Mouse (Mus musculus) embryo, embryonic 11.5 days (tissue): Measurements from ENCODE around the gene Sun5.
A peak's percentile ranks its signal among the peaks of the same experiment; 100 is the strongest.
"Not testable (repeated sequence)": the region's sequence is repeated elsewhere in the genome, so short reads cannot be mapped to it uniquely, and the experiment has no call there.

Experiments used
- DNase-seq: peaks from one replicate; pipeline ENCODE4 v3.0.0-alpha.2; 2012; ENCODE audit warnings: low read depth, low spot score

Gene Sun5

DNA sequence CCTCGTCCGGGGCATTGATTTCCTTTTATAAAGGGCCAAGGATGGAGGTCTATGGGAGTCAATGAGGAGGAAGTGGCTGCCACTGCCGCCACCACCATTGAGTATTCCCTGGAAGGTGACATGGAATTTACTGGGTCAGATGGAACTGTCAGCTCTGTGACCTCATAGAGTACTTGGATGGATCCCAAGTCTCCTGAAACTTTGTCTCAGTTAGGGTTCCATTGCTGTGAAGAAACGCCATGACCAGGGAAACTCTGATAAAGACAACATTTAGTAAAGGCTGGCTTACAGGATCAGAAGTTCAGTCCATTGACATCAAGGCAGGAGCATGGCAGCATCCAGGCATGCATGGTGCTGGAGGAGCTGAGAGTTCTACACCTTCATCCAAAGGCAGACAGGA is at the start of gene Sun5:
Gene Sun5 (minus strand): TSS at position 101 of the 400 bp plus-strand sequence.
- no peak for DNase-seq

- DNase-seq: no peak
Measured at GRCm38 (mm10) chr2:153917930-153918329, 47.0 kb upstream of the Sun5 start, which contains the start of gene Bpifb3. TSS of gene Bpifb3 (plus strand) at chr2:153918230.

DNA sequence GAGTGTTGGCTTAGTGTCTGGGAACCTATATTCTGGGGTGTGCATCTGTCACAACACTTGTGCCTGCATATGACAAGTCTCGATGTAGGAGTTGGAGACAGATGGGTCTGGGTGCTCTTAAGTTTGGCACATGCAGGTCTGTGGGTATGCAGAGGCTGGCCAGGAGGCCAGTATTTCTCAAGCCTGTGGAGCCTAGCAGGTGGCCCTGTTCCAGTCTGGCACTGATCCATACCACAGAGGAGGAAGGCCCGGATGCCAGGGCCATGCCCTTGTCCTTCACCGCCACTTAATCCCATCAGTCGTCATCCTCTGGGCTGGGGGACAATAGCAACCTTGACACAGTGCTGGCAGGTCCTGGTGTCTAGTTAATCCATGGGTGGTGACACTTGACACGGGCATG is 43.3 kb upstream of the Sun5 start:
- DNase-seq: no peak

DNA sequence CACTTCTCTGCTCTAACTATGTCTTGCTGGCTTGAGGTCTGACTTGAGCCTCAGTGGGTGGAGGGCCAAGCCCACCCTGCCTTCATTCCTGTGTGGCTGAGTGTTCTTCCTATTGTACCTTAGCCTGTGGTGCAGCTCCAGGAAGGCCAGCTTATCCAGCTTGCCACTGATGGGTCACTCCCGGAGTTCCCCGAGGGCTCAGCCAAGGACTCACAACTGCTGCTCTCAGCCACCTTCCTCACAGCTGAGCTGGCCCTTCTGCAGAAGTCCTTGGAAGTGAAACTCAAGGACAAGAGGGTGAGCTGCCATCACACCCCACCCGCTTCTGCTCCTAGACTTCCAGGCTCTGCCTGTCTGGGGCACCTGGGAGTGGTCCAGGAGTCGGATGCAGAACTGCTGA is 35.7 kb upstream of the Sun5 start:
- DNase-seq: no peak

DNA sequence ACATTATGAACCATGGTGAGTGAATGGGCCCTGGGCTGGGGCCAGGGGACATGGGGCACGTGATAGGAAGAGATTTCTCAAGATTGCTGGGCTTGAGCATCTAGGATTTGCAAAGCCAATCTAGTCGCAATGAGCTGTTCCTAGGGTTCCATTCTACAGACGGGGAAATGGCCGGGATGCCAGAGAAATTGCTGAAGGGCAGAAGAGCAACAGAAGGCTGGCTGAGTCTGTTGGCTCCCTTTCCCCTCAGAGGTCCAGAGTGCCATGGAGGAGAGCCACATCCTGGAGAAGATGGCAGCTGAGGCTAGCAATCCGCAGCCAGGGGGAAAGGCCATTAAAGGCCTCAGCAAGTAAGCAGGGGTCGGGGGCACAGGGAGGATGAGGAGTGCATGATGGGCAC is 31.8 kb upstream of the Sun5 start:
- no peak for DNase-seq

DNA sequence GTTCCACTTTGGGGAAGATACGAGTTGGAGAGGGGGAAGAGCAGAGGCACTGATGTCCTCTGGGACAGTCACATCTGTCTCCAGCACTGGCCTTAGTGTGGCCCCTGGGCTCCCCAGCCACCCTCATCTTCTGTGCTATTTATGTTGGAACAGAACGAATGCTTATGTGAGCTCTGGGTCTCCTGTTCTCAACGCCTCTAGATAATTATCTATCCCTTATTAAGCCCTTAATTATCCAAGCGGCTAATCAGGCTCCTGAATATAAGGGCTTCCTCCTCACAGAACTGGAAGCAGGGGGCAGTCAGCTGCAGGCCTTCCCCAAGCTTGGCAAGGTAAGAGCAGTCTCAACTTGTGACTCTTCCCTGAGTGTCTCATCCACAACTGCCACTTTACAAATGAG is 29.2 kb upstream of the Sun5 start, which contains the start of gene Bpifb6:
Gene Bpifb6 (plus strand): TSS at position 301 of the 400 bp plus-strand sequence.
- no peak for DNase-seq

GRCm38 (mm10) chr2:153899111-153899510 is 28.2 kb upstream of the Sun5 start:
- DNase-seq: no peak

- DNase-seq: no peak
Measured at GRCm38 (mm10) chr2:153874745-153875144, 3.9 kb upstream of the Sun5 start, which contains the start of gene Bpifb2. TSS of gene Bpifb2 (plus strand) at chr2:153875045.

DNA sequence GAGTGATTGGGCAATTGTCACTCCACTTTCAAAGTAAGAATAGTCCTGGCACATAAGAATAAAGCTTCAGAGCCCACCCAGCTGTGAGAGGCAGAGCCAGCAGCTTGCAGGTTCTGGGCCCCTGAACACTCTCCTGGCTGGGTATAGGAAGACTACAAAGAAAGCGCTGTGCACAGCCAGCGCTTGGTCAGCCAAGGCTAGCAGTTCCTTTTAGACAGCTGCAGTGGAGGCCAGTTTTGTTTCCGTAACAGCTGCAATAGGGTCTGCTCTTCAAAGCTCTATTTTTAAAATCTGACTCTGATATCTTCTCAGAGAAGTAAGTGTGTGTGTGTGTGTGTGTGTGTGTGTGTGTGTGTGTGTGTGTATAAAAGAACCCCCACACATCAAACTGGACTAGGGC is 8.9 kb downstream of the Sun5 start:
- no peak for DNase-seq

DNA sequence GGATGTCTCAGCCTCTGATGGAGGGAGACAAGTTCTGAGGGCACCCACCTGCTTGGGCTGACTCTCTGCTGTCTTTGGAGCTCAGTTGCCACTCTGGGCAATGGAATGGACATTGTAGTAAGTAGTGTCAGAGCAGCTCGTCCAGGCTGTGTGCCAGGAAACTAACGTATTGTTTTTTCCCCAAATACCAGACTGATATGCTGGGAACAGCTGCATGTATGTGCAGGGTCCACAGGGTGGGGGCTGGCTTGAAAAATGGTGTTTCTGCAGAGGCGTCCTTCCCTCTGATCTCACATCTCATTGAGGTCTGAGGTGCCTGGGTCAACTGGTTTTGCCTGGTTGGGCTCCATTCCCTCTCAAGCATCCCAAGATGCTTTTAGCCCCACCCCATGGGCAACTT is 10.2 kb downstream of the Sun5 start:
- no peak for DNase-seq

GRCm38 (mm10) chr2:153860315-153860714 is 10.6 kb downstream of the Sun5 start:
- DNase-seq: no peak

DNA sequence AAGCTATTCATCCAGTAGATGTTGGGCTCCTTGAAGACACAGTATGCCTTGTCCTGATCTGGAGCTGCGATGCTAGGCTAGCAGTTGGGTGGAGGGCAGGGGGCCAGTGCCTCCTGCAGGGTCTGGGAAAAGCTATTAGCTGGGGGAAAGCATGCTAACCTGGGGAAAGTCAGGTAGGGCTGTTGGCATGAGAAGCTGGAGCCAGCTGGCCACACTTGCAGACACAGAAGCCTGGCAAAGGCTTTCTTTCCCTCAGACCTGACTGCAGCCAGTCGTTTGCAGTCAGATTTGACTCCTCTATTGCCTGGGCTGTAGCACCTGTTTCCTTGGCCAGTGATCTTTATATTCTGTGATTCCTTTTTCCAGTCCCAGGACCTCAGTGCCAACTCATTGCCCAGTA is 11.3 kb downstream of the Sun5 start:
- DNase-seq: no peak

DNA sequence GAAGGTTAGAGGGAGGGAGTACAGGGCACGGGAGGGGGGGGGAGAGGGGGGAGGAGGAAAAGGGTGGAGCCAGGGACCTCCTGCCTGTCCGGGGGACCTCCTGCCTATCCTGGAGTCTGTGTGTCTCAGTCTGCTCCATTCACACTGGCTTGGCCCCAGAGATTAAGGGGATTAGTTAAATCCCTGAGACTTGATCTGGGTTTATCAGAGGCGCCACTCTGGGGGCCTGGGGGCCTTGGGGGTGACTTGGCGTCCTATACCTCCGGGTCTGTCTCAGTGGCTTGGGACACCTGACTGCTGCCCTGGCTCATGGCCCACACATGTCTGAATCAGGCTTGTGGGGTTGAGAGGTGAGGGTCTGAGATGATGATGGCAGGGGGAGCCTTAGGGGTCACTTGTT is 17.3 kb downstream of the Sun5 start:
- no peak for DNase-seq

GRCm38 (mm10) chr2:153851030-153851360 is 19.9 kb downstream of the Sun5 start:
- DNase-seq: peak; percentile 19

- DNase-seq: no peak
Measured at GRCm38 (mm10) chr2:153850351-153851029, 20.4 kb downstream of the Sun5 start.

DNA sequence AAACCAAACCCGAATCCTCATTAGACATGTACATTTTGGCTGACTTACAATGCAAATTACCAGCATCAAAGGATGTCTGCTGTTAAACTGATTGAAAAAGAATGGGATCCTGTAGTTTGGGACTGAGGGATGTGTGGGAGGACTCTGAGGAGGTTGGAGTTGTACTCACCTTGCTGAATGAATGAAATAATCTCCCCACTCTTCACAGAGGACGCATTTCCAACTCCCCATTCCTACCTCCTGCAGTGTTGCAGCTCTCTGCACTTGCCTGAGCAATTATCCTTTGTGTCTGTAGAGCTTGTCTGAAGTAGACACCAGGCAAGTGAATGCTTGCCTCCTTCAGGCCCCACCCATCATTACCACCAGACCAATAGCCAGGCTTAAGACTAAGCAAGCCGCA is 22.5 kb downstream of the Sun5 start:
- DNase-seq: no peak

DNA sequence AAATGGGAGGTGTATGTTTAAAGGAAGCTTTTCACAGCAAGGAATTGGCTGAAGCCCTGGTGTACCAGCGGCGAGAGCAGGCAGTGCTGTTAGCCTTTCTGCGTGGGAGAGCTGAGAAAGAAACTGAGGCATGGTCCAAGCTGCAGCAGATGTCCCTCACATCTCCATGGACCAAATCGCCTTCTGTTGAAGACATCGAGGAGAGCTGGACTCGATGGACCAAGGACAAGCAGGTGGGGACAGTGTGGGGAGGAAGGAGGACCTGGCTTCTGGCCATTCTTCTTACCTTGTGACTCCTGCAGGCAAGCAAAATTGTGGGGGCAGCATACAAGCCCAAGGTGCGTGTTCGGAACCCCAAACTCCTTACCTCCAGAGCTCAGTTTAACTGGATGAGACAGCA is 28.0 kb downstream of the Sun5 start:
- DNase-seq: no peak

- DNase-seq: no peak
Measured at GRCm38 (mm10) chr2:153833291-153833690, 37.6 kb downstream of the Sun5 start.

DNA sequence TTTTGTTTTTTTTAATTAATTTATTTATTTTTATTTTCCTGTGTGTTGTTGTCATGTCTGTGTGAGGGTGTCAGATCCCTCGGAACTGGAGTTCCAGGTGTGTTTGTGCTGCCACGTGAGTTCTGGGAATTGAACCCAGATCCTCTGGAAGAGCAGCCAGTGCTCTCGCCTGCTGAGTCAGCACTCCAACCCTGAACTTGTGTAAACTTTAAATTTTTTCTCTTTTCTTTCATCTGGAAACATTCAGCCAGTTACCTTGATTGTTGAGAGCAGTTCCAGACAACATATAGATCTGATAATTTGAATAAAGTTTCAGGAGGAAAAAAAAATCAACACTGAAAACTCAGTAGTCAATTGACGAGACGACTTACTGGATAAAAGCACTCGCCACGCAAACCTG is 42.2 kb downstream of the Sun5 start:
- DNase-seq: no peak

DNA sequence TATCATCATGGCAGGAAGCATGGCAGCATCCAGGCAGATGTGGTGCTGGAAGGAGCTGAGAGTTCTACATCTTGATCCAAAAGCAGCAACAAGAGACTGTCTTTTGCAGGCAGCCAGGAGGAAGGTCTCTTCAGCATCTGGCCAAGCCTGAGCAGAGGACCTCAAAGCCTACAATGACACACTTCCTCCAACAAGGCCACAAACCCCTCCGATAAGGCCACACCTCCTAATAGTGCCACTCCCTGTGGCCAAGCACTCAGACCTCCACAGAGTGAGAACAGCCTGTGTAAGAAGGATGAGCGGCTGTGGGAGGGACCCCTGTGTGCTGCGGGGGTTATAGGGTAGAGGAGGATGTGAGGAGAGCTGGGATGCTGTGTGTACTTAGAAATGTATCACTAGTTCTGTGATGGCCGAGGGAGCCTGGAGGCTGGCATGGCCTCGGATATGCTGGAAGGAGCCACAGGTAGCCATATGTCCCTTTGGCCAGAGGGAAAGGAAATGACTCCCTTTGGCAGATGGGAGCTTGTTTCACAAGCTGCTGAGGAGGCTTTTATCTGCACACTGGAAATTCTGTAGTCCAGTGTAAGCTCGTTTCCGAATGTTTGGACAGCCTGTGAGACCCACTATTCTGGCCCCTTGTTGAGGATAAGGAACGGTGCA is 43.6 kb downstream of the Sun5 start:
- no peak for DNase-seq

DNA sequence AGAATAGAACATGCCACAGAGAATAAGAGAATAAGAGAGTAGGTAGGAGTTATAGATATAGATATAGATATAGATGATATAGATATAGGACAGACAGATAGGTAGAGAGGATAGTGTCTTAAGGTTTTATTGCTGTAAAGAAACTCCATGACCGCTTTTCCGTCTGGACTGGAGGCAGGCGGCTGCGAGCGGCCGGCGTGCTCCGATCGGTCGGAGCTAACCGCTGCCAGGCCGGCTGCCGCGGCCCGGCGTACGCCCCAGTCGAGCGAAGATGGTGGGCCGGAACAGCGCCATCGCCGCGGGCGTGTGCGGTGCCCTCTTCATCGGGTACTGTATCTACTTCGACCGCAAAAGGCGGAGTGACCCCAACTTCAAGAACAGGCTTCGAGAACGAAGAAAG is 45.0 kb downstream of the Sun5 start:
- DNase-seq: not testable (repeated sequence)

GRCm38 (mm10) chr2:153824593-153824992 is 46.3 kb downstream of the Sun5 start:
- no peak for DNase-seq

DNA sequence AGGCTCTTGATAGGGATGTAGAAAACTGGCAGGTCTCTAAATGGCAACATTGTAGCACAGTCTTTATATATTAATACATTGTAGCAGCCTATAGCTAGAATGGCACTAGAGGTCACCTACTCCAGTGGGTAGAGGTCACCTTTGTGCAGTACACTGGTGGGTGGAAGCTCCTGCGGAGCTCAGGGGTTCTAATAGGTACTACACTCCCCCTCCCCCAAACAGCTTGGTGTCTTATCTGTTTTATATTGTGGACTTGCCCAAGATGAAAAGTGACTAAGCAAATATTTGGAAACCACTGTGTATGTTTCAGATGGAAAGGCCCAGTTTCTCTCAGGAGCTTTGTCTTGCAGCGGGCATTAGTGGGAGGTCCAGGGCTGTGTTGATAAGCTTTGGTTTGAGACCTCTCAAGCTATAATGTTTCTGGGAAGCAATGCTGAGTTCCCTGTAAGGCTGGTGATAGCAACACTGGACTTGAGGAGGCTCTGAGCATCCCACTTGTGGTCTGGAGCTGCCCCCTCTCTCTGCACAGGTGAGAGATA is 48.8 kb downstream of the Sun5 start:
- DNase-seq: no peak
